Mouse (Mus musculus) cerebellum, adult 2 months (tissue): Measurements from ENCODE around the gene Samd10. TPM values are rescaled to one million over a fixed set of nuclear protein-coding genes. Genes with fewer than 3 reads are reported as not detected.
A peak's percentile ranks its signal among the peaks of the same experiment; 100 is the strongest.

ENCODE experiments used
- DNase-seq, 2 experiments: peaks; one replicate each; pipeline ENCODE4 v3.0.0; 2021
- H3K27ac ChIP-seq: fragments of 200-500 bp; 2 replicates; pipeline ENCODE4 v1.5.1; 2012; ENCODE audit warnings: low read length, control low read depth, inconsistent platforms; ENCODE audit not compliant: insufficient read depth
- H3K27me3 ChIP-seq: fragments of 200-500 bp; 2 replicates; pipeline ENCODE4 v1.6.1; 2012; ENCODE audit warnings: inconsistent platforms, mild to moderate bottlenecking, low read length, moderate library complexity; ENCODE audit not compliant: control insufficient read depth, insufficient read depth
- H3K4me1 ChIP-seq: fragments of 200-500 bp; 2 replicates; pipeline ENCODE4 v1.6.1; 2011; ENCODE audit warnings: low read length; ENCODE audit not compliant: control insufficient read depth, insufficient read depth
- H3K4me3 ChIP-seq: fragments of 200-500 bp; replicated peaks from 2 replicates; pipeline ENCODE3; 2011; ENCODE audit warnings: mild to moderate bottlenecking, low read depth, low read length, control low read depth; ENCODE audit not compliant: insufficient read depth
- CTCF ChIP-seq: fragments of 200-500 bp; IDR thresholded peaks from 2 replicates; pipeline ENCODE4 v1.5.1; 2011; ENCODE audit warnings: low read depth, mild to moderate bottlenecking, control low read depth, low read length, moderate library complexity, borderline replicate concordance; ENCODE audit not compliant: insufficient read depth
- POLR2A ChIP-seq: fragments of 200-500 bp; IDR thresholded peaks from 2 replicates; pipeline ENCODE4 v1.6.1; 2011; ENCODE audit warnings: low read length, control low read depth, borderline replicate concordance; ENCODE audit not compliant: insufficient read depth
- WGBS: fragments of 180-500 bp; shearing (Covaris S2); methylation state at CpG from one replicate; pipeline ENCODE4 v1.1.7; 2018; 5-methylcytosine and 5-hydroxymethylcytosine counted together
- polyA plus RNA-seq: library from polyadenylated mRNA; depleted of rRNA; stranded (reverse); fragments of >200 nt; gene quantifications from 2 replicates; pipeline ENCODE4 v1.2.3, GENCODE M21; 2012

The Samd10 gene
- polyA plus RNA-seq, 1 experiment, result 61.0 TPM

GRCm38 (mm10) chr2:181618761-181619495 is 19.9 kb upstream of the Samd10 start:
- TF ChIP-seq POLR2A, result no peak
- TF ChIP-seq CTCF, result no peak
- DNase-seq, result no peak
- H3K4me1 ChIP-seq, result no peaks in the 10 kb centered on the region
- H3K27me3 ChIP-seq, result no peaks in the 10 kb centered on the region
- no peak overlapping the region for H3K27ac ChIP-seq
- 91% methylated on average over 5 of the region's 5 CpGs for WGBS
- no peak overlapping the region for H3K4me3 ChIP-seq

DNA sequence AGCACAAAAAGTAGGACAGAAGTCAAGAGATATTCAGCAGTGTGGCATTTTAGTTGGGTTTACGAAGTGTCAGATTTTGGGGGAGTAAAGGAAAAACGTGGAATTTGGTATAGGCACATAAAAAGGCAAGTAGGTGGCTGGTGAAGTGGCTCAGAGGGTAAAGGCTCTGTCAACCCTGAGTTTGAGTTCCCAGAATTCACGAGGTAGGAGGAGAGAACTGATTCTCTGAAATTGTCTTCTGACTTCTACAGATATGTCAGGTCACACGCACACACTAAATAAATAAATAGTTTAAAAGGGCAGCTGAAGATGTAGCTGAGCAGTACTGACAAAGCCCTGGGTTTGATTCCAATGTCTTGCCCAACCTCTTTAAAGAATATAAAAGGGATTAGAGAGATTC is 3.4 kb upstream of the Samd10 start:
- Histone ChIP-seq H3K4me3 (no peak overlapping the region), H3K27me3 (no peaks in the 10 kb centered on the region), H3K4me1 (peaks cover 8% of the 10 kb centered on the region), H3K27ac (no peak overlapping the region)
- DNase-seq, result no peak
- 71% methylated on average over 4 of the region's 4 CpGs for WGBS
- no peak for TF ChIP-seq CTCF
- no peak for TF ChIP-seq POLR2A

GRCm38 (mm10) chr2:181601751-181602145 is 2.7 kb upstream of the Samd10 start:
- Histone ChIP-seq H3K4me3 (peak overlapping the region; percentile 90), H3K27ac (no peak overlapping the region), H3K4me1 (peaks cover 13% of the 10 kb centered on the region), H3K27me3 (no peaks in the 10 kb centered on the region)
- 24% methylated on average over 10 of the region's 10 CpGs for WGBS
- no peak for TF ChIP-seq POLR2A
- TF ChIP-seq CTCF, result no peak
- DNase-seq, result peak in 1 of 2 experiments; percentile 24

DNA sequence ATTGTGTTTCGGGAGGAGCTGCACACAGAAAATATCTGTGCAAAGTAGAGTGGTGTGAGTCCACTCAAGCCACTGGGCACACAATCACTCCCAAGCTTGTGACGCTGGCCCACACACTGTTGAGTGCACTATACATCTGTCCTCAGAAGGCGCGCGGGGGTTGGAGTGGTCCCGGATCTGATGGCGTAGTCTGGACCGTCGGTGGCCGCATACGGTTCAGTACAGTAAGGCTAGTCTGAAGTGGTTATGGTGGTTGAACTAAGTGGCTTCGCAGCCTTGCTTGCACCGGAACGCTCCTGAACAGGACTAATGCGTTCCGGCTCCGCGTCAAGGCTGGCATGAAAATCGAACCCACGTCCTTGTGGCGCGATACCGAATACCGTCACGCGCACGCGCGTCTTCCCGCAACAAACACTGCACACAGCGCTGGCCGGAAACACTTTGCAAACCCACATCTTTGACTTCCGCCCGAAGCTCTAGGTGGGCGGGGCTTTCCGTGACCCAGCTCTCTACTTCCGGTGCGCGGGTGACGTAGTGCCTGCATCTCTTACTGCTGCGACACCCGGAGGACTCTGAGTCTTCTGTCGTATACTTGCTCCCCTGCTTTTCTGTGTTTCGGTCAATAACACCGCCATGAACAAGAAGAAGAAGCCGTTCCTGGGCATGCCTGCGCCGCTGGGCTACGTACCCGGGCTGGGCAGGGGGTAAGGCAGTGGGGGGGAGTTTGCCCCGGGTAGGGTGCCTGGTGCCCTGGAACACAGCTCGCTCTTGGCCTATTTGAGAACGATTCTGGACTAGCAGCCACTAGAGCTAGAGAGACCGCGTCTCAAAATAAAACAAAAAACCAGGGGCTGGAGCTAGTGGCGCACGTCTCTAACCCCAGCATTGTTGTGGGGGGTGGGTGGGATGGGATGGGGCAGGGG is 2.1 kb upstream of the Samd10 start:
- WGBS, result under 1% methylated on average over 57 of the region's 57 CpGs
- H3K27ac ChIP-seq, result peak overlapping the region; percentile 91
- TF ChIP-seq POLR2A (peak; percentile 84), CTCF (no peak)
- H3K27me3 ChIP-seq, result no peaks in the 10 kb centered on the region
- DNase-seq, result peak; percentile 97 to 98
- peak overlapping the region; percentile 90 for H3K4me3 ChIP-seq
- H3K4me1 ChIP-seq, result peaks cover 13% of the 10 kb centered on the region

GRCm38 (mm10) chr2:181600226-181600758 is 1.3 kb upstream of the Samd10 start:
- no peak for TF ChIP-seq POLR2A
- TF ChIP-seq CTCF, result no peak
- H3K27me3 ChIP-seq, result no peaks in the 10 kb centered on the region
- peaks cover 13% of the 10 kb centered on the region for H3K4me1 ChIP-seq
- DNase-seq, result no peak
- peak overlapping the region; percentile 91; the same call in 1 of the 2 replicates for H3K27ac ChIP-seq
- WGBS, result 60% methylated on average over 6 of the region's 6 CpGs
- H3K4me3 ChIP-seq, result peak overlapping the region; percentile 90

- Histone ChIP-seq H3K27me3 (no peaks in the 10 kb centered on the region), H3K27ac (no peak overlapping the region), H3K4me1 (peaks cover 13% of the 10 kb centered on the region), H3K4me3 (no peak overlapping the region)
- WGBS, result 54% methylated on average over 7 of the region's 7 CpGs
- peak; percentile 35 to 39 for DNase-seq
- TF ChIP-seq POLR2A (no peak), CTCF (no peak)
Measured at GRCm38 (mm10) chr2:181597378-181598061, 1.5 kb downstream of the Samd10 start.

GRCm38 (mm10) chr2:181596221-181596960 is 2.6 kb downstream of the Samd10 start:
- peak in 1 of 2 experiments; percentile 25 for DNase-seq
- TF ChIP-seq CTCF, result no peak
- TF ChIP-seq POLR2A, result no peak
- H3K4me1 ChIP-seq, result peaks cover 17% of the 10 kb centered on the region
- 73% methylated on average over 6 of the region's 6 CpGs for WGBS
- H3K4me3 ChIP-seq, result no peak overlapping the region
- H3K27me3 ChIP-seq, result no peaks in the 10 kb centered on the region
- H3K27ac ChIP-seq, result no peak overlapping the region
